In the genomic region with DNA sequence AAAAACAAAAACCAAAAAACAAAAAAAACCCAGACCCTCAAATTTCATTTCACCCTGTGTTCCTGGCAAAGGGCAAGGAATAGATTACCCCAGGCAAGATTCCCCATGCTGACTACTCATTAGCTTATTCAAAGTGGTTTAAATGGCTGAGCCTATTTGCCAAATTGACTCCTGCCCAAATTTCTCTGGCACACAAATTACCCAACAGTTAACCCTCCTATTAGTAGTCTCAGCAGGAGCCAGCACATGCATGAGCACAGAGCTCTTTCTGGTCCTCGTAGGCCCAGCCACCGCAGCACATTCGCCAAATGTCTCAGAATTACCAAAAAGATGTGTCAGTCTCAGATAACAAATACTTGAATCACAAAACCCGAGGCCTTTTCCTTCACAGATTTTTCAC, we compare ENCODE assay signal across 11 mouse cellular contexts.
DNase-seq lines count a peak whose midpoint lies in the region; ATAC-seq lines count a peak whose summit lies in the region.
"Had no signal": no experiment of that assay in that cellular context is flagged by ENCODE, and none has a peak within 500 bp of the region (broad histone marks: within the 10 kb centered on the region; RNA-seq: fewer than 3 reads in every experiment).

No protein-coding gene starts in this region.

- ATAC-seq in cerebellum, adult (ENCODE audit: insufficient number of reproducible peaks, low FRiP score, low TSS enrichment), result peak; percentile 56
- peak; percentile 86 for ATAC-seq in forebrain, embryonic 13.5 days
- no peak for ATAC-seq in intestine, embryonic 16.5 days

- peaks cover 24% of the 10 kb centered on the region for H3K4me1 ChIP-seq in forebrain, embryonic 13.5 days
- no peaks in the 10 kb centered on the region for H3K4me1 ChIP-seq in intestine, embryonic 16.5 days (ENCODE audit: control insufficient read depth, insufficient read depth, low read length)
- H3K4me1 ChIP-seq: megakaryocyte, embryonic 14.5 days had no signal

- H3K4me2 ChIP-seq in forebrain, embryonic 13.5 days, result no peak overlapping the region
- H3K4me2 ChIP-seq in intestine, embryonic 16.5 days (ENCODE audit: low read depth, low read length), result no peak overlapping the region
- H3K4me2 ChIP-seq: limb, embryonic 13.5 days had no signal

- 6% methylated on average over 4 of the region's 4 CpGs for WGBS in forebrain, embryonic 13.5 days
- 60% methylated on average over 4 of the region's 4 CpGs for WGBS in intestine, embryonic 16.5 days

- no peaks in the 10 kb centered on the region for H3K27me3 ChIP-seq in forebrain, embryonic 13.5 days
- H3K27me3 ChIP-seq in intestine, embryonic 16.5 days (replicated peaks; ENCODE audit: control insufficient read depth, insufficient read depth, low read length), result no peaks in the 10 kb centered on the region
- H3K27me3 ChIP-seq: CH12.LX; limb, embryonic 13.5 days; megakaryocyte, embryonic 14.5 days had no signal

- no peaks in the 10 kb centered on the region for H3K36me3 ChIP-seq in forebrain, embryonic 13.5 days (ENCODE audit: poor library complexity, severe bottlenecking)
- H3K36me3 ChIP-seq in intestine, embryonic 16.5 days (ENCODE audit: control insufficient read depth, insufficient read depth, low read length), result no peaks in the 10 kb centered on the region
- H3K36me3 ChIP-seq: limb, embryonic 13.5 days had no signal

- H3K9ac ChIP-seq in forebrain, embryonic 13.5 days, result no peak overlapping the region
- H3K9ac ChIP-seq in intestine, embryonic 16.5 days (ENCODE audit: low read depth, low read length), result no peak overlapping the region
- H3K9ac ChIP-seq: limb, embryonic 13.5 days had no signal

- H3K9me3 ChIP-seq in forebrain, embryonic 13.5 days (replicated peaks), result no peaks in the 10 kb centered on the region
- no peaks in the 10 kb centered on the region for H3K9me3 ChIP-seq in intestine, embryonic 16.5 days (ENCODE audit: control insufficient read depth, low read length)
- H3K9me3 ChIP-seq: limb, embryonic 13.5 days; megakaryocyte, embryonic 14.5 days had no signal

- peak overlapping the region; percentile 88 for H3K27ac ChIP-seq in forebrain, embryonic 13.5 days
- no peak overlapping the region for H3K27ac ChIP-seq in intestine, embryonic 16.5 days (ENCODE audit: low read length)
- H3K27ac ChIP-seq: limb, embryonic 13.5 days had no signal

- no peak overlapping the region for H3K4me3 ChIP-seq in forebrain, embryonic 13.5 days
- H3K4me3 ChIP-seq in intestine, embryonic 16.5 days (ENCODE audit: low read length), result no peak overlapping the region
- H3K4me3 ChIP-seq: limb, embryonic 13.5 days; megakaryocyte, embryonic 14.5 days had no signal

- DNase-seq in heart, adult 8-10 months (ENCODE audit: low spot score), result peak; percentile 31
- DNase-seq in heart, postnatal 4 days, result no peak
- peak; percentile 62 to 65 for DNase-seq in layer of hippocampus, postnatal 36 days
- no peak for DNase-seq in urinary bladder, postnatal 10 days (ENCODE audit: low spot score)
- no peak for DNase-seq in embryo, embryonic 9.5 days (ENCODE audit: extremely low spot score)

Comparison
In these comparisons a context has a peak if more than half of its experiments do, and no peak if none do; other contexts are left out.
1. DNase-seq: peak in heart, adult 8-10 months (single experiment) and layer of hippocampus, postnatal 36 days (2 of 2); none in heart, postnatal 4 days (single experiment), urinary bladder, postnatal 10 days (single experiment) and embryo, embryonic 9.5 days (single experiment).